Mouse (Mus musculus): ENCODE measurements around the gene Insig1.

Insig1 gene

GRCm38 (mm10) chr5:28118531-28118925, 47.4 kb downstream of the Insig1 start:
- no peak for DNase-seq (ENCODE audit: low read depth, low spot score)

GRCm38 (mm10) chr5:28119576-28119975, 48.4 kb downstream of the Insig1 start:
- DNase-seq (ENCODE audit: low read depth, low spot score) = no peak

- DNase-seq (ENCODE audit: low read depth, low spot score) = peak; percentile 68
Observed at GRCm38 (mm10) chr5:28122491-28123454, 51.6 kb downstream of the Insig1 start.

DNA sequence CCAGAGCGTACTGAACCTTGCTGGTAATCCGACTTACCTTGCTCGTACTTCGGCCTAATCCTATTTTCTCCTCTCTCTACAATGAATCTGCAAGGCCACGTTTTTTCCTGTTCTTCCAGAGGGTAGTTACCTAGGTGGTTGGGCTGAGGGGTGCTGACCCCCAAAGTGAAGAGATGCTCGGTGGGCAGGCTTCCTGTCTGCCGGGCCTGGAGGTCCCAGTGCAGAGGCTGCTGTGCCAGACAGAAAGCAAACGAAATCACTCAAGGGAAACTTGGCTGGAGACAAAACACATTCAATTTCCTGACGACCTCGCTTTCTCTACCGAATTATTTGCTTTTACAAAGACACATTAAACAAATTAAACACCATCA, 52.3 kb downstream of the Insig1 start:
- DNase-seq (ENCODE audit: low read depth, low spot score) = peak; percentile 36

DNA sequence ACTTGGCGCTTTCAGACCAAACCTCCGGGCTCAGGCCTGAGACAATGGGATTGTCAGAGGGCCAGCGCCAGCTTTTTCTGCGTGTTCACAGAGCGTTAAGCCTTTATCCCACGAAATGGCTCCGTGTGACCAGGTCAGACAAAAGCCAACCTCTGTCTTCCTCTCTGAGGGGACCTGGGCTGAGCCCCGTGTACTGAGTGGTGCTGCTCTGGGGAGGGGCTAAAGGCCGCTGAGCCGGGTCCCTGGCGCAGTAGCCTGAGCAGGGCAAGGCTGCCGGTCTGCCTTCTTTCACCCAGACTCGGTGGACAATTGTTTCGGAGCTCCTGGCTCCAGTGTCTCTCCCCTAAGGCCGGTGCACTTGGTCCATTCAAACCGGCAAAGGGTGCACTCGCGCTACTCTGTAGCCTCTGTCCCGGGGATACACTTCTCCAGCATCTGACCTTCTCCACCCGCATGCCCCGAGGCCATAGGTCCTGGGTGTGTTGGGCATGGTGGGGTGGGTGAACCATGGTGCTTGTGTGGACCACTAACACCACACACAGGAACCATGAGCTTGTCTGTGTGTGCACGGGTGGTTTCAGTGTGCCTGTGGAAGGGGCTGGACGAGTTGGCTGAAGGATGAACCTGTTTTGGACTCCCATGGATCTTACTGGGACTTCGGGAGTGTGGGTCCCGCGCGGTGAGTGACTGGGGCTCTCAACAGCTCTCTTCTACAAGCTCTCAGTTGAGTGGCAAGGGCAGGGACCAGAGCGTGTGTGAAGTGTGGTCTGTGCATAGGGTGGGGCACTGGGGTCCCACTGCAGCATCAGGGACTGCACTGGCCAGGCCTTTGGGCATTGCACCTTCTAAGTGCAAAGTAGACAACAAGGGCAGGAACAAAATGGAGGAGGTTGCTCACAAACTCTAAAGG, 53.4 kb downstream of the Insig1 start:
- DNase-seq (ENCODE audit: low read depth, low spot score) = no peak
